Mouse (Mus musculus) lung, embryonic 16.5 days (tissue): Measurements from ENCODE around the gene Rasgrp3. TPM values are rescaled to one million over a fixed set of nuclear protein-coding genes. Genes with fewer than 3 reads are reported as not detected.
"Not testable (repeated sequence)": the region's sequence is repeated elsewhere in the genome, so short reads cannot be mapped to it uniquely, and the experiment has no call there.

Experiments used
- ATAC-seq: fragments of 200-750 bp; cut with Nextera tagmentation; 2 replicates; pipeline ENCODE4 v1.8.0; 2017; ENCODE audit warnings: low read depth, mild to moderate bottlenecking, moderate library complexity
- H3K27ac ChIP-seq: fragments of 300-500 bp; sonication (generic); 2 replicates; pipeline ENCODE4 v1.5.1; 2014; ENCODE audit warnings: mild to moderate bottlenecking, control low read depth, low read length
- H3K27me3 ChIP-seq: fragments of 300-500 bp; sonication (generic); 2 replicates; pipeline ENCODE4 v1.6.1; 2014; ENCODE audit warnings: low read depth, low read length, mixed read lengths; ENCODE audit not compliant: control insufficient read depth, insufficient read depth
- H3K36me3 ChIP-seq: fragments of 300-500 bp; sonication (generic); 2 replicates; pipeline ENCODE4 v1.6.1; 2014; ENCODE audit warnings: low read length; ENCODE audit not compliant: control insufficient read depth, insufficient read depth
- H3K4me1 ChIP-seq: fragments of 300-500 bp; sonication (generic); replicated peaks from 2 replicates; pipeline ENCODE4 v1.6.1; 2014; ENCODE audit warnings: low read length, mixed read lengths; ENCODE audit not compliant: control insufficient read depth, insufficient read depth
- H3K4me2 ChIP-seq: fragments of 300-500 bp; sonication (generic); 2 replicates; pipeline ENCODE4 v1.6.1; 2014; ENCODE audit warnings: low read depth, low read length, control low read depth
- H3K4me3 ChIP-seq: fragments of 300-500 bp; sonication (generic); 2 replicates; pipeline ENCODE4 v1.5.1; 2014; ENCODE audit warnings: mild to moderate bottlenecking, low read length, control low read depth
- H3K9ac ChIP-seq: fragments of 300-500 bp; sonication (generic); 2 replicates; pipeline ENCODE4 v1.6.1; 2014; ENCODE audit warnings: low read length, control low read depth
- H3K9me3 ChIP-seq: fragments of 300-500 bp; sonication (generic); 2 replicates; pipeline ENCODE4 v1.6.1; 2016; ENCODE audit warnings: low read length; ENCODE audit not compliant: control insufficient read depth
- WGBS: fragments of 180-500 bp; shearing (Covaris S2); extraction: QIAGEN DNeasy Blood & Tissue Kit; methylation state at CpG from one replicate; pipeline ENCODE4 v1.1.7; 2014; 5-methylcytosine and 5-hydroxymethylcytosine counted together
- polyA plus RNA-seq: library from polyadenylated mRNA; unstranded; fragments of >200 nt; fragmentation: Nextera tagmentation; extraction: Ambion mirVana; gene quantifications from 2 replicates; pipeline ENCODE4 v1.2.1, GENCODE M21; 2015

Gene Rasgrp3
- polyA plus RNA-seq, 1 experiment from 2014 or later, result 34.3 TPM

GRCm38 (mm10) chr17:75449022-75449421, 13.3 kb downstream of the Rasgrp3 start:
- Histone ChIP-seq H3K9me3 (no peaks in the 10 kb centered on the region), H3K4me1 (no peaks in the 10 kb centered on the region), H3K9ac (no peak overlapping the region), H3K27me3 (no peaks in the 10 kb centered on the region), H3K36me3 (no peaks in the 10 kb centered on the region), H3K4me3 (no peak overlapping the region), H3K4me2 (no peak overlapping the region), H3K27ac (no peak overlapping the region)
- ATAC-seq, result no peak
- WGBS, result 29% methylated on average over 1 of the region's 1 CpGs

DNA sequence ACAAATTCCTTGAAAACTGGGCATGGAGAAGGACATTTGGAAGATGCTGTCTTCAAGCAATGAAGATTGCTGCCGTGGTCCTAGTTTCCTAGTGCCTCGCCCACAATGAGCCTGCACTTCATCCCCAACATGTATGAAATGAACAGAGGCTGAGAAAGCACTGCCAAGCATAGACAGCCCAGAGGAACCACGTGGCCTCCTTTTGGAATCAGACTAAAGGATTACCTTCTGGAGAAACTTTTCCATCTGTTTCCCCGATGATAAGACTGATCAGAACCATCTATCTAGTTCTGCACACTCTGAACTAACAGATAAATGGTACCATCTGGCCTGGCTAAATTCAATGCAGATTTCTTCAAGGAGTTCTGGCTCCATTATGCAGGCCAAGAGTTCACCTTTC, 16.6 kb downstream of the Rasgrp3 start:
- Histone ChIP-seq H3K4me1 (no peaks in the 10 kb centered on the region), H3K36me3 (no peaks in the 10 kb centered on the region), H3K27ac (no peak overlapping the region), H3K4me2 (no peak overlapping the region), H3K9me3 (no peaks in the 10 kb centered on the region), H3K9ac (no peak overlapping the region), H3K27me3 (no peaks in the 10 kb centered on the region), H3K4me3 (no peak overlapping the region)
- no peak for ATAC-seq
- 76% methylated on average over 4 of the region's 4 CpGs for WGBS

DNA sequence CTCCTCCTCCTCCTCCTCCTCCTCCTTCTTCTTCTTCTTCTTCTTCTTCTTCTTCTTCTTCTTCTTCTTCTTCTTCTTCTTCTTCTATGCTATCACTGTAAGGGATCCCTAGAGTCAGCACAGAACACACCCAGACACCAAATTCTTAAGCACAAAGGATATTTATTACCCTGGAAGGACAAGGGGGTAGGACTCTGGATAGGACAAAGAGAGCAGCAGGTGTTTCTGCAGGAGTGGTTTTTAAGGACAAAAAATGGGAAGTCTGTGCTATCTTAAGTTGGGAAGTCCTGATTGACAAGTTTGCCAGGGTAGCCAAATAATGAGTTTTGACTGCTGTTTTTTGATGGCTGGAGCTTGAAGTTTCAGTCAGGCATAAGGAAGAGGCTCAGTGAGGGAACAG, 17.9 kb downstream of the Rasgrp3 start:
- no peak for ATAC-seq
- Histone ChIP-seq H3K4me2 (no peak overlapping the region), H3K27ac (no peak overlapping the region), H3K9me3 (no peaks in the 10 kb centered on the region), H3K4me1 (no peaks in the 10 kb centered on the region), H3K9ac (no peak overlapping the region), H3K4me3 (no peak overlapping the region), H3K27me3 (no peaks in the 10 kb centered on the region), H3K36me3 (no peaks in the 10 kb centered on the region)

DNA sequence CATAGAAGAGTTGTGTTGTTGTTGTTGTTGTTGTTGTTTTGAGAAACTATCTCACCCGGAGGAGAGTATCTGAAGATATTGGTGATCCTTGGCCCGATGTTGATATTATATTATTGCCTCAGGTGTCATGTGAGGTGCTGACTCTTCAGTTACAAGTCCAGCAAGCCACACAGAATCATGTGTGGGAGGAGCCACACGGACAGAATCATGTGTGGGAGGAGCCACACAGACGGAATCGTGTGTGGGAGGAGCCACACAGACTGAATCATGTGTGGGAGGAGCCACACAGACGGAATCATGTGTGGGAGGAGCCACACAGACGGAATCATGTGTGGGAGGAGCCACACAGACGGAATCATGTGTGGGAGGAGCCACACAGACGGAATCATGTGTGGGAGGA, 20.4 kb downstream of the Rasgrp3 start:
- WGBS, result 84% methylated on average over 8 of the region's 9 CpGs
- not testable (repeated sequence) for H3K9ac ChIP-seq, ATAC-seq, H3K27ac ChIP-seq, H3K4me2 ChIP-seq, H3K27me3 ChIP-seq, H3K4me3 ChIP-seq, H3K4me1 ChIP-seq, H3K9me3 ChIP-seq, H3K36me3 ChIP-seq

DNA sequence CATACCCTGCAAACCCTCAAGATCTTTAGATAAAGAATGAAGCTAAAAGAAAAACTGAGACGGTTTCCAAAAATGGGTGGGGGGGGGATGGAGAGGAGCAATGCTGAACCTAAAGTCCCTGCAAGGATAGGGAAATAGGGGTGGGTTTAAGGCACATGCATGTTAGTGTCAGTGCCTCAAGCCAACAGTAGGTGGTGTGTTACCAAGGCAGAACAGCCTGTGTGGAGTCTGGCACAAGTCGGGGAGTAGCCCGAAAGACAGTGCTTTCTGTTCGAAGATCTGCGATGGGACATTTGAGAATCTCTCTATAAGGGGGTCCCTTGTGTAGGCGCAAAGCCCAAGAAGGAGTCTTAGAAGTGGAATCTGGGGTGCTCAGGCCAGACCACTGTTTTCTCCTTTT, 24.9 kb downstream of the Rasgrp3 start:
- 93% methylated on average over 6 of the region's 6 CpGs for WGBS
- Histone ChIP-seq H3K4me2 (no peak overlapping the region), H3K9me3 (no peaks in the 10 kb centered on the region), H3K4me1 (peaks cover 8% of the 10 kb centered on the region), H3K27ac (no peak overlapping the region), H3K27me3 (no peaks in the 10 kb centered on the region), H3K36me3 (no peaks in the 10 kb centered on the region), H3K4me3 (no peak overlapping the region), H3K9ac (no peak overlapping the region)
- no peak for ATAC-seq

DNA sequence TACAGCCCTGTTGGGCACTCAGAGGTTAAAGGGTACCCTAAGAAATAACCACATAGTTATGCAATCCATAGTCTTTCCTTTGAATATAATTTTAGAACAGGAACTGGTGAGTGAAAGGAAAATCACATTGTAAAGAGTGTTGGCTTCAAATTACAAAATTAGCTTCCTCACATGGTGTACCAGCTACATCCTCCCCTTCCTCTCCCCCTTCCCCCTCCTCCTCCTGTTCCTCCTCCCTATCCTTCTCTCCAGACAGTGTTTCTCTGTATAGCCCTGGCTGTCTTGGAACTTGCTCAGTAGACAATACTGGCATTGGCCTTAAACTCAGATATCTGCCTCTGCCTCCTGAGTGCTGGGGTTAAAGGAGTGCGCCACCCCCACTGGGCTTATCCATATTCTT, 26.1 kb downstream of the Rasgrp3 start:
- peaks cover 13% of the 10 kb centered on the region for H3K4me1 ChIP-seq
- no peak overlapping the region for H3K27ac ChIP-seq
- no peaks in the 10 kb centered on the region for H3K27me3 ChIP-seq
- H3K4me2 ChIP-seq, result no peak overlapping the region
- WGBS, result 86% methylated on average over 1 of the region's 1 CpGs
- no peak overlapping the region for H3K9ac ChIP-seq
- no peak for ATAC-seq
- no peaks in the 10 kb centered on the region for H3K36me3 ChIP-seq
- no peaks in the 10 kb centered on the region for H3K9me3 ChIP-seq
- no peak overlapping the region for H3K4me3 ChIP-seq

GRCm38 (mm10) chr17:75463223-75463622, 27.5 kb downstream of the Rasgrp3 start:
- not testable (repeated sequence) for ATAC-seq, H3K27me3 ChIP-seq, H3K9me3 ChIP-seq, H3K4me2 ChIP-seq, H3K9ac ChIP-seq, H3K4me3 ChIP-seq, H3K36me3 ChIP-seq
- peak overlapping the region; percentile 20; the same call in 1 of the 2 replicates for H3K27ac ChIP-seq
- peaks cover 13% of the 10 kb centered on the region for H3K4me1 ChIP-seq
- WGBS, result 84% methylated on average over 1 of the region's 1 CpGs

DNA sequence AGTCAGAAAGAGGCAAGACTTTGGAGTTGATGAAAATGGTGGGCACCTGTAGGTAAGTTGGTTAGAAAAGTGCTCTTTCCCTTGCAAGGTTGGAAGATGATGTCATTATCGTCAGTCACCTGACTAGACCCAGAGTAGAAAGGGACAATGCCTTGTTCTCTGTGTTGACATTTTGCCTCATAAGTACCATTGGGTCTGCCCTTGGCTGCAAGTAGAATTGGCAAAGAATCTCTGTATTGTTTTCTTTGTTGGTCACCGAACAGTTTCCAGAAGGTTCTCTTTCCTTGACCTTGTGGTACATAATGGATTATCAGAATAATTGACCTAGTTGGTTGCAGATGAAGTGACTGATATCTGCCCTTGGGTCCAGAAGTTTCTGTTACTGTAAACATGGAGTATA, 27.9 kb downstream of the Rasgrp3 start:
- peak overlapping the region; percentile 20; the same call in 1 of the 2 replicates for H3K27ac ChIP-seq
- no peak overlapping the region for H3K9ac ChIP-seq
- no peak overlapping the region for H3K4me3 ChIP-seq
- no peaks in the 10 kb centered on the region for H3K36me3 ChIP-seq
- peaks cover 13% of the 10 kb centered on the region for H3K4me1 ChIP-seq
- ATAC-seq, result peak; percentile 31; the same call in 1 of the 2 replicates
- H3K9me3 ChIP-seq, result no peaks in the 10 kb centered on the region
- 51% methylated on average over 2 of the region's 2 CpGs for WGBS
- H3K4me2 ChIP-seq, result no peak overlapping the region
- no peaks in the 10 kb centered on the region for H3K27me3 ChIP-seq

DNA sequence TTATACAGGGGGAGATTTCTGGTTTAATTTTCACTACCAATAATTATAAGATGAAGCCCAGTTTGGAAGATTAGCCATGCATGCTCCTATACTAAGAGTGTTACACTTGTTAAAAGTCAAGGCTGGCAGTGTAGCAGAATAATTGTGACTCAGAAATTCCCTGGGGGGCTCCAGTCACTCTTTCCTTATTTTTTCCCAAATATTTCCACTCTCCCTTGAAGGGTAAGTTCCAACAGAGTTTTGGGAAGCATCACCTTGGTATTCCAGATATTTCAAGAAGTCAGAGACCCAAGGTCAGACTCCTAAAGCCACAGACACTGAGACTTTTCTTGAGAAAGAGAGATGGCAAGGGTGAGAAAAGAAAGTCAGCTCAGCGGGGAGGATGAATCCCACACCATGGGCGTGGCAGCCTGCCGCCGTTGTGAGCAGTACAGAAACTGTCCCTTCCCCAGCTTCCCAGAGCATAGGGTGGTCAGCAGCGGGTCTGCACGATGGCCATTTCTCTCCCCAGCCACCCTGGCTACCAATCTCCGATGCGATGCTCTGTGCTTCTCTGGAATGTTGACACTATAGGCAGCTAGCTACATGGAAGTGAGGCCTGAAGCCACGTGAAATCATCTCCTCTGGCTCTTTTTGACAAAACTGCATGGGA, 28.8 kb downstream of the Rasgrp3 start:
- no peak for ATAC-seq
- Histone ChIP-seq H3K36me3 (no peaks in the 10 kb centered on the region), H3K9me3 (no peaks in the 10 kb centered on the region), H3K4me3 (peak overlapping the region; percentile 37), H3K4me1 (peaks cover 13% of the 10 kb centered on the region), H3K27me3 (no peaks in the 10 kb centered on the region), H3K9ac (no peak overlapping the region), H3K4me2 (peak overlapping the region; percentile 59), H3K27ac (peak overlapping the region; percentile 47; the same call in 1 of the 2 replicates)
- 13% methylated on average over 9 of the region's 9 CpGs for WGBS
